Mouse (Mus musculus) midbrain, embryonic 11.5 days (tissue): Measurements from ENCODE around the gene Mast4. TPM values are rescaled to one million over a fixed set of nuclear protein-coding genes. Genes with fewer than 3 reads are reported as not detected.

ENCODE experiments used
- ATAC-seq: fragments of 200-750 bp; cut with Nextera tagmentation; 2 replicates; pipeline ENCODE4 v1.8.0; 2017; ENCODE audit warnings: moderate TSS enrichment, moderate library complexity; ENCODE audit not compliant: low FRiP score
- DNase-seq: peaks from one replicate; pipeline ENCODE4 v3.0.0; 2015; ENCODE audit warnings: low spot score; ENCODE audit errors: missing footprints
- H3K27ac ChIP-seq: fragments of 300-500 bp; sonication (generic); 2 replicates; pipeline ENCODE4 v1.5.1; 2014; ENCODE audit warnings: low read depth, low read length
- H3K27me3 ChIP-seq: fragments of 300-500 bp; sonication (generic); 2 replicates; pipeline ENCODE4 v1.6.1; 2014; ENCODE audit warnings: mild to moderate bottlenecking, low read length, moderate library complexity, mixed read lengths; ENCODE audit not compliant: control insufficient read depth, insufficient read depth
- H3K36me3 ChIP-seq: fragments of 300-500 bp; sonication (generic); 2 replicates; pipeline ENCODE4 v1.6.1; 2014; ENCODE audit warnings: mild to moderate bottlenecking, low read length, moderate library complexity, mixed read lengths; ENCODE audit not compliant: control insufficient read depth, insufficient read depth
- H3K4me1 ChIP-seq: fragments of 300-500 bp; sonication (generic); 2 replicates; pipeline ENCODE4 v1.6.1; 2014; ENCODE audit warnings: low read length; ENCODE audit not compliant: control insufficient read depth, insufficient read depth
- H3K4me2 ChIP-seq: fragments of 300-500 bp; sonication (generic); 2 replicates; pipeline ENCODE4 v1.6.1; 2014; ENCODE audit warnings: mild to moderate bottlenecking, moderate library complexity
- H3K4me3 ChIP-seq: fragments of 300-500 bp; sonication (generic); 2 replicates; pipeline ENCODE4 v1.5.1; 2014; ENCODE audit warnings: low read depth, low read length
- H3K9ac ChIP-seq: fragments of 300-500 bp; sonication (generic); 2 replicates; pipeline ENCODE4 v1.6.1; 2014; ENCODE audit warnings: low read length
- H3K9me3 ChIP-seq: fragments of 300-500 bp; sonication (generic); 2 replicates; pipeline ENCODE4 v1.6.1; 2016; ENCODE audit warnings: low read length; ENCODE audit not compliant: control insufficient read depth
- WGBS: fragments of 180-500 bp; shearing (Covaris S2); extraction: QIAGEN DNeasy Blood & Tissue Kit; methylation state at CpG from one replicate; pipeline ENCODE4 v1.1.7; 2014; 5-methylcytosine and 5-hydroxymethylcytosine counted together
- polyA plus RNA-seq: library from polyadenylated mRNA; unstranded; fragments of >200 nt; fragmentation: Nextera tagmentation; extraction: Ambion mirVana; gene quantifications from 2 replicates; pipeline ENCODE4 v1.2.1, GENCODE M21; 2014

The Mast4 gene
- polyA plus RNA-seq, 1 experiment from 2014 or later = 20.4 TPM

- DNase-seq (no peak), ATAC-seq (no peak)
- Histone ChIP-seq H3K27me3 (no peaks in the 10 kb centered on the region), H3K36me3 (no peaks in the 10 kb centered on the region), H3K4me1 (peaks cover under 1% of the 10 kb centered on the region; the same call in 1 of the 2 replicates), H3K4me3 (no peak overlapping the region), H3K4me2 (no peak overlapping the region), H3K9me3 (no peaks in the 10 kb centered on the region), H3K9ac (no peak overlapping the region), H3K27ac (no peak overlapping the region)
- 95% methylated on average over 7 of the region's 7 CpGs for WGBS
Measured at GRCm38 (mm10) chr13:102816689-102817088, 517.6 kb downstream of the Mast4 start.

DNA sequence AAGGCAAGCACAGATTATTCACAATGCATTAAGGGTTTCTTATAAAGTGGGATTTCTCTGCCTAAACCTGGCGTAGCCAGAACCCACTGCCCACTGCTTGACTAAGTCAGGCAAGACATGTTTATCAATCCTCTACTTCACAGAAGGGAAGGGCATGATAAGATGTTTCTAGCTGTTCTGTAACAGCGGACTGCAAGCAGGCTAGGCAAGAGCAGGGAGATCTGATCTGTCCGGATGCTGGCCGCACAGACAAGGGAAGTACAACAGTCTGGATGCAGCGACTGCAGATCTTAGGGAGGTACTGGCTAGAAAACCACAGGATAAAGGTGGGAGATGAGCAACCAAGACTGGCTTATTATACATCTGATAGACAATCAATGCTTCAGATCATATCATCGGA, 519.1 kb downstream of the Mast4 start:
- Histone ChIP-seq H3K27ac (no peak overlapping the region), H3K27me3 (no peaks in the 10 kb centered on the region), H3K4me1 (peaks cover 12% of the 10 kb centered on the region), H3K4me2 (no peak overlapping the region), H3K4me3 (no peak overlapping the region), H3K9me3 (no peaks in the 10 kb centered on the region), H3K9ac (no peak overlapping the region), H3K36me3 (no peaks in the 10 kb centered on the region)
- ATAC-seq (no peak), DNase-seq (no peak)
- WGBS = 94% methylated on average over 6 of the region's 6 CpGs

GRCm38 (mm10) chr13:102811129-102811832, 523.0 kb downstream of the Mast4 start:
- no peak overlapping the region for H3K4me3 ChIP-seq
- peak; percentile 91 for ATAC-seq
- H3K4me2 ChIP-seq = peak overlapping the region; percentile 29
- H3K27ac ChIP-seq = no peak overlapping the region
- H3K36me3 ChIP-seq = no peaks in the 10 kb centered on the region
- peak overlapping the region; percentile 38; the same call in 1 of the 2 replicates for H3K9ac ChIP-seq
- WGBS = 17% methylated on average over 15 of the region's 15 CpGs
- peaks cover 12% of the 10 kb centered on the region for H3K4me1 ChIP-seq
- H3K27me3 ChIP-seq = no peaks in the 10 kb centered on the region
- peak; percentile 93 for DNase-seq
- H3K9me3 ChIP-seq = no peaks in the 10 kb centered on the region

- H3K4me1 ChIP-seq = peaks cover 11% of the 10 kb centered on the region
- H3K9me3 ChIP-seq = no peaks in the 10 kb centered on the region
- no peak overlapping the region for H3K4me2 ChIP-seq
- no peak overlapping the region for H3K4me3 ChIP-seq
- ATAC-seq (no peak), DNase-seq (no peak)
- no peaks in the 10 kb centered on the region for H3K36me3 ChIP-seq
- WGBS = 89% methylated on average over 3 of the region's 3 CpGs
- H3K27ac ChIP-seq = no peak overlapping the region
- H3K27me3 ChIP-seq = no peaks in the 10 kb centered on the region
- no peak overlapping the region for H3K9ac ChIP-seq
Measured at GRCm38 (mm10) chr13:102806652-102807051, 527.6 kb downstream of the Mast4 start.

DNA sequence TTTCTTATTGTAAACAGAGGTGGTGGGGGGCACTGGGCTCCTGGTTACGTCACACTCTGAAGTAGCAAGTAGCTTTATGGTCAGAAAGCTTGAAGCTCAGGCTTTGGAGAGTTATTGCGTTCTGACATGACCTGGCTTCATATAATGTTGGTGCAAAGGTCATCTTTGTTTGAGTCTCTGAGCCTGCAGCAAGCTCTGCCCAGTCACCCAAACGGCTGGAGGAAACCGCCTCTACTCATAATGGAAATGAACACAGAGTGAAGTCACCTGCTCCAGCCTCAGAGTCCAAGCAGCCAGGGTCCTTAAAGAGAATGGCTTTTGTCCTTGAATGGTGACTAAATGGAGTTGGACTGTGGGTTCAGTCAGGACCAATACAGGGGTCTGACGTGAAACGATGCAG, 529.1 kb downstream of the Mast4 start:
- Histone ChIP-seq H3K27me3 (no peaks in the 10 kb centered on the region), H3K4me1 (no peaks in the 10 kb centered on the region; the same call in 1 of the 2 replicates), H3K4me2 (no peak overlapping the region), H3K36me3 (no peaks in the 10 kb centered on the region), H3K27ac (no peak overlapping the region), H3K9me3 (no peaks in the 10 kb centered on the region), H3K4me3 (no peak overlapping the region), H3K9ac (no peak overlapping the region)
- DNase-seq (no peak), ATAC-seq (no peak)
- 83% methylated on average over 6 of the region's 6 CpGs for WGBS

DNA sequence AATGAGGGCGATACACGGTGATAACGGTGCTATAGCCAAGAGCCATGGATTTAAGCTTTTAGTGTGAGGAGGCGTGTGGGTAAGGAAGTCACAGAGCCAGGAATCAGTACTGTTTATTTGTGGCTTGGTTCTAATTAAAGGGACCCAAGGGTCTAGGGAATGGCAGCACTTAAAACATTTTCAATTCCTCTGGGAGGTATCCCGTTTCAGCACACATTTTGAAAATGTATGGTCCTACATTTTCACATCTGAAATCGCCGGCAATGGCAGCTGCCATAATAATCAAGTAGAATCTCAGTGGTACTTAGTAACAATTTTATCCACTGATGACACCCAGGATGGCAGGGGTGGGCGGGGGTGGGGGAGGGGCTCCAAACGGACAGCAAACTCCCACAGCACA, 531.1 kb downstream of the Mast4 start:
- Histone ChIP-seq H3K4me2 (no peak overlapping the region), H3K27ac (no peak overlapping the region), H3K4me1 (no peaks in the 10 kb centered on the region), H3K9ac (no peak overlapping the region), H3K9me3 (no peaks in the 10 kb centered on the region), H3K36me3 (no peaks in the 10 kb centered on the region), H3K4me3 (no peak overlapping the region), H3K27me3 (no peaks in the 10 kb centered on the region)
- WGBS = 83% methylated on average over 9 of the region's 9 CpGs
- ATAC-seq = no peak
- DNase-seq = no peak

GRCm38 (mm10) chr13:102792157-102792556, 542.1 kb downstream of the Mast4 start:
- ATAC-seq (no peak), DNase-seq (no peak)
- 93% methylated on average over 3 of the region's 3 CpGs for WGBS

GRCm38 (mm10) chr13:102790601-102791155, 543.6 kb downstream of the Mast4 start:
- no peak overlapping the region for H3K27ac ChIP-seq
- H3K27me3 ChIP-seq = no peaks in the 10 kb centered on the region
- no peak overlapping the region for H3K9ac ChIP-seq
- 71% methylated on average over 6 of the region's 6 CpGs for WGBS
- H3K4me1 ChIP-seq = no peaks in the 10 kb centered on the region
- H3K4me2 ChIP-seq = no peak overlapping the region
- 0 out of 2 replicates have a peak, but pooled peaks cover 2% of the 10 kb centered on the region for H3K36me3 ChIP-seq
- no peaks in the 10 kb centered on the region for H3K9me3 ChIP-seq
- no peak for ATAC-seq
- DNase-seq = no peak
- no peak overlapping the region for H3K4me3 ChIP-seq

More at GRCm38 (mm10) chr13:102792157-102792556, 542.1 kb downstream of the Mast4 start:
- H3K4me2 ChIP-seq = no peak overlapping the region
- no peaks in the 10 kb centered on the region for H3K27me3 ChIP-seq
- no peak overlapping the region for H3K9ac ChIP-seq
- H3K4me1 ChIP-seq = no peaks in the 10 kb centered on the region
- H3K27ac ChIP-seq = no peak overlapping the region
- H3K9me3 ChIP-seq = no peaks in the 10 kb centered on the region
- 0 out of 2 replicates have a peak, but pooled peaks cover 2% of the 10 kb centered on the region for H3K36me3 ChIP-seq
- no peak overlapping the region for H3K4me3 ChIP-seq

GRCm38 (mm10) chr13:102786666-102787230, 547.5 kb downstream of the Mast4 start:
- no peak for ATAC-seq

More at GRCm38 (mm10) chr13:102786666-102787230, 547.5 kb downstream of the Mast4 start:
- Histone ChIP-seq H3K4me3 (no peak overlapping the region), H3K4me2 (no peak overlapping the region), H3K4me1 (no peaks in the 10 kb centered on the region), H3K9me3 (no peaks in the 10 kb centered on the region), H3K27me3 (no peaks in the 10 kb centered on the region), H3K36me3 (0 out of 2 replicates have a peak, but pooled peaks cover 2% of the 10 kb centered on the region), H3K27ac (no peak overlapping the region), H3K9ac (no peak overlapping the region)
- 87% methylated on average over 10 of the region's 10 CpGs for WGBS
- DNase-seq = no peak
